Mouse (Mus musculus) G1E (cell line): ENCODE data around the gene Gpcpd1.

Experiments
- CTCF ChIP-seq: IDR thresholded peaks from 2 replicates; pipeline ENCODE4 v1.5.1; 2012; ENCODE audit warnings: low read depth, low read length, inconsistent platforms, mixed read lengths
- GATA1 ChIP-seq: IDR thresholded peaks from 2 replicates; pipeline ENCODE4 v1.6.1; 2012; ENCODE audit warnings: borderline replicate concordance, low read length, inconsistent platforms, mixed read lengths
- TAL1 ChIP-seq: conservative IDR thresholded peaks from 2 replicates; pipeline ENCODE4 v1.6.1; 2012; ENCODE audit warnings: low read depth, low read length, inconsistent platforms, mixed read lengths

DNA sequence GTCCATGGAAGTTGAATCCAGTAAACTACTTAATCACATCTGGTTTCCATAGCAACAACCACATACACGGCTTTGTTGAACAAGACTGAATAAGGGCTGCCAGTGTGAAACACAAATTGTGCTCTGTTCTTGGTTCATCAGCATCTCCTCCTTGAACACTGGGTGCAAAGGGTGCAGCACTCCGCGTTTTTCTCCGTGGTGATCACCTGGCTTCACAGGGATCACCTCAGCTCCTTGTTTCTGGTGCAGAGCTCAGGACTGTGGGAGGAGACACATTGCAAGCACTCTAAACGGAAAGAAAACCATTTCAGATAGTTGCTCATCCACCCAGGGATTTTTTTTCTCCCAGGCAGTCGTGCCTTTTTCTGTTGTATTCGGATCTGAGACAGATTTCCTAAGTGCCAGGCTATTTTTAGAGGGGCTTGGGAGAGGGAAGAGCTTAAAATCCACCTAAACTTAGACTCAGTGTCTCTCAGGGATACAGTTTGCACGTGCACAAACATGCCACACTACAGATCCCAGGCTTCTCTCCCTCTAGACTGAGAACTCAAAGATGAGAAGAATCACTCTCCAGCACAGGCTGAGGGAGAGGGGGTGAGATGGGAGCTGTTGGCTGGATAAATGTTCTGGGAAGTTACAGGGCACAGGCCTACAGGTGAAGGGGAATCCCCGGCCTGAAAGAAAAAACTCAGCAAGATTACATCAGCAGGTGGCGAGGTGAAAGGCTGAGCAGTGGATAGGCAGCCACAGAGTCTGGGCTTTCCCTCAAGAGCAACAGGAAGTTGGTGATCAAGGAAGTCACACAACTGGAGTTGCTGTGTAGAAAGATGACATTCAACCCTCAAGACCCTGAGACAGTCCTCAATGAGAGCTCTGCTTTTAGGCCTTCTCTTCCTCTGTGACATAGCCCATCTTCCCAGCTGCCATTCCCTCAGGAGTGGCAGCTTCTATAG is 19.9 kb upstream of the Gpcpd1 start:
- no peak for TF ChIP-seq CTCF
- TF ChIP-seq GATA1: no peak
- no peak for TF ChIP-seq TAL1
